ENCODE assay signal across 8 mouse cellular contexts in the genomic region with DNA sequence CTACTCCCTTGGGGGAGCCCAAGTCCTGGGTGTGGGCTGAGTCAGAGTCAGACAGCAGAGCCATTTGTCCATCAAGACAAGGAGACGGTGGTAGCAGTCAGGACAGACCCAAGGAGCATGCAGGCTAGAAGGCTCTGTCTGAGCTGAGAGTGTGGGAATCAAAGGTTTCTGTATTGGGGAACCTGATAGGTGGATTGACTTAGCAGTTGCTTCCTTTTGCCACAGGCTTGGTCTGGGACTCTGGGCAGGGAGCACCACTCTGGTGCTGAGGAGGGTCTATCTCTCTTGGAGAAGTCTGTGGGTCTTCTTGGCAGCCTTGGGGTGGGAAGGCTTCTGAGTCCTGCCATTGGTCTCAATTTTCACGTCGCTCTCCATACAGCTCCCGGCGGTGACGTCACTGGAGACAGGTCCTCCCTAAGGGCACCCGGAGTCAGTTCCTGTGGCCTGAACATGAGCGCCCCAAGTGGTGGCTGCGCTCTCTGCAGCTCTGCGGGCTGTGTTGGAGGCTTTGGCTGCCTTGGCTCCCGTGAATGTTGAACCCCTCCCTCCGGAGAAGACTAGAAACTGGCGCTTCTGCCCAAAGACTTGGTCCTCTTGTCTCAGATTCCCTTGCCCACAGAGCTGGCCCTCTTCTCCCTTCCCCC. TPM values are rescaled to one million over a fixed set of nuclear protein-coding genes. Genes with fewer than 3 reads are reported as not detected.
DNase-seq lines count a peak whose midpoint lies in the region; ATAC-seq and TF ChIP-seq lines count a peak whose summit lies in the region.

No protein-coding gene starts in this region.

- 8% methylated on average over 13 of the region's 13 CpGs for WGBS in hindbrain, embryonic 14.5 days
- 7% methylated on average over 13 of the region's 13 CpGs for WGBS in lung, postnatal 0 days

- peak; percentile 90 for TF ChIP-seq CTCF in lung, postnatal 0 days (IDR thresholded peaks at IDR 0.05)

- no peaks in the 10 kb centered on the region for H3K4me1 ChIP-seq in hindbrain, embryonic 14.5 days (replicated peaks; ENCODE audit: control insufficient read depth, insufficient read depth, low read length)
- no peaks in the 10 kb centered on the region for H3K4me1 ChIP-seq in lung, postnatal 0 days (ENCODE audit: insufficient read depth, low read depth, low read length)

- H3K4me3 ChIP-seq in hindbrain, embryonic 14.5 days (replicated peaks; ENCODE audit: low read length): no peak overlapping the region
- no peak overlapping the region for H3K4me3 ChIP-seq in lung, postnatal 0 days (ENCODE audit: low read depth, low read length)

- ATAC-seq in hindbrain, embryonic 14.5 days (ENCODE audit: low FRiP score): peak; percentile 64; the same call in 1 of the 2 replicates
- ATAC-seq in lung, postnatal 0 days: peak; percentile 86

- H3K36me3 ChIP-seq in hindbrain, embryonic 14.5 days (replicated peaks; ENCODE audit: control insufficient read depth, insufficient read depth): no peaks in the 10 kb centered on the region
- no peaks in the 10 kb centered on the region for H3K36me3 ChIP-seq in lung, postnatal 0 days (ENCODE audit: insufficient read depth, low read length)

- no peak overlapping the region for H3K27ac ChIP-seq in hindbrain, embryonic 14.5 days
- no peak overlapping the region for H3K27ac ChIP-seq in lung, postnatal 0 days (ENCODE audit: low read length)

- no peaks in the 10 kb centered on the region for H3K27me3 ChIP-seq in hindbrain, embryonic 14.5 days (ENCODE audit: control insufficient read depth, insufficient read depth, low read length)
- no peaks in the 10 kb centered on the region for H3K27me3 ChIP-seq in lung, postnatal 0 days (replicated peaks; ENCODE audit: insufficient read depth, low read length)

- H3K9me3 ChIP-seq in hindbrain, embryonic 14.5 days (ENCODE audit: control insufficient read depth, low read length): 0 out of 2 replicates have a peak, but pooled peaks cover 8% of the 10 kb centered on the region
- H3K9me3 ChIP-seq in lung, postnatal 0 days (ENCODE audit: low read length): no peaks in the 10 kb centered on the region

- no peak for TF ChIP-seq EP300 in lung, postnatal 0 days (IDR thresholded peaks at IDR 0.05)

- peak; percentile 84 for DNase-seq in R1 (ENCODE audit: low read depth, low spot score)
- DNase-seq in cerebellum, postnatal 10 days: peak; percentile 93 to 95
- DNase-seq in gastrocnemius, adult 18-20 months (ENCODE audit: low spot score): peak; percentile 75
- peak; percentile 61 for DNase-seq in hindbrain, embryonic 14.5 days (ENCODE audit: low spot score)
- DNase-seq in layer of hippocampus, postnatal 10 days (ENCODE audit: low spot score in 2 of 2): peak; percentile 79 to 83
- DNase-seq in lung, postnatal 0 days (ENCODE audit: low spot score): peak; percentile 85
- peak; percentile 83 for DNase-seq in retina, postnatal 1 day
- DNase-seq in thymus, postnatal 4 days: peak; percentile 84

- no peak overlapping the region for H3K4me2 ChIP-seq in hindbrain, embryonic 14.5 days (replicated peaks)
- no peak overlapping the region for H3K4me2 ChIP-seq in lung, postnatal 0 days (replicated peaks; ENCODE audit: low read depth, low read length)

- H3K9ac ChIP-seq in hindbrain, embryonic 14.5 days: no peak overlapping the region
- no peak overlapping the region for H3K9ac ChIP-seq in lung, postnatal 0 days (replicated peaks; ENCODE audit: low read depth)

RNA-seq across cellular contexts. Expression of a gene that starts 5.7 kb away (rescaled TPM):
- not detected for total RNA-seq in gastrocnemius, adult 18-20 months (2021)
- not detected in 2 replicates for polyA plus RNA-seq in hindbrain, embryonic 14.5 days (2014; fragmentation: Nextera tagmentation; extraction: Ambion mirVana)
- total RNA-seq in layer of hippocampus, postnatal 10 days (2021): not detected
- polyA plus RNA-seq in lung, postnatal 0 days (2015; fragmentation: Nextera tagmentation; extraction: Ambion mirVana): 0.15 and 0.21 TPM in 2 replicates

RNA-seq across cellular contexts. Expression of a gene that starts 10.3 kb away (rescaled TPM):
- total RNA-seq in gastrocnemius, adult 18-20 months (2021): not detected
- polyA plus RNA-seq in hindbrain, embryonic 14.5 days (2014; fragmentation: Nextera tagmentation; extraction: Ambion mirVana): not detected in 2 replicates
- not detected for total RNA-seq in layer of hippocampus, postnatal 10 days (2021)
- polyA plus RNA-seq in lung, postnatal 0 days (2015; fragmentation: Nextera tagmentation; extraction: Ambion mirVana): not detected in 2 replicates

RNA-seq across cellular contexts. Expression of a gene that starts 14.6 kb away (rescaled TPM):
- not detected for total RNA-seq in gastrocnemius, adult 18-20 months (2021)
- 0.40 and 0.50 TPM in 2 replicates for polyA plus RNA-seq in hindbrain, embryonic 14.5 days (2014; fragmentation: Nextera tagmentation; extraction: Ambion mirVana)
- under 1 TPM; 0.55 to 0.62 TPM for total RNA-seq in layer of hippocampus, postnatal 10 days (2021)
- 0.24 and 0.29 TPM in 2 replicates for polyA plus RNA-seq in lung, postnatal 0 days (2015; fragmentation: Nextera tagmentation; extraction: Ambion mirVana)

RNA-seq across cellular contexts. Expression of a gene that starts 20.1 kb away (rescaled TPM):
- total RNA-seq in gastrocnemius, adult 18-20 months (2021): not detected
- 0.09 TPM in 1 of 2 replicates, not detected in the other for polyA plus RNA-seq in hindbrain, embryonic 14.5 days (2014; fragmentation: Nextera tagmentation; extraction: Ambion mirVana)
- total RNA-seq in layer of hippocampus, postnatal 10 days (2021): under 1 TPM in 1 of 2 experiments, not detected in 1; 0.23 TPM
- not detected in 2 replicates for polyA plus RNA-seq in lung, postnatal 0 days (2015; fragmentation: Nextera tagmentation; extraction: Ambion mirVana)

RNA-seq across cellular contexts. Expression of a gene that starts 38.1 kb away (rescaled TPM):
- not detected for total RNA-seq in gastrocnemius, adult 18-20 months (2021)
- not detected in 2 replicates for polyA plus RNA-seq in hindbrain, embryonic 14.5 days (2014; fragmentation: Nextera tagmentation; extraction: Ambion mirVana)
- total RNA-seq in layer of hippocampus, postnatal 10 days (2021): not detected
- polyA plus RNA-seq in lung, postnatal 0 days (2015; fragmentation: Nextera tagmentation; extraction: Ambion mirVana): not detected in 2 replicates
